Mouse (Mus musculus) adrenal gland, postnatal 4 days (tissue): Measurements from ENCODE around the gene Tns3. TPM values are rescaled to one million over a fixed set of nuclear protein-coding genes. Genes with fewer than 3 reads are reported as not detected.
A peak's percentile ranks its signal among the peaks of the same experiment; 100 is the strongest.

Source experiments
- DNase-seq, 2 experiments: peaks; one replicate each; pipeline ENCODE4 v3.0.0; 2021 to 2022; ENCODE audit warnings: low spot score in 2 of 2, mixed read lengths in 2 of 2
- total RNA-seq, 2 experiments: library from RNA; stranded (reverse); gene quantifications; 2 replicates each; pipeline ENCODE4 v1.2.3; 2021

The Tns3 gene
- total RNA-seq, 2 experiments from 2014 or later = 67.7 to 81.2 TPM

DNA sequence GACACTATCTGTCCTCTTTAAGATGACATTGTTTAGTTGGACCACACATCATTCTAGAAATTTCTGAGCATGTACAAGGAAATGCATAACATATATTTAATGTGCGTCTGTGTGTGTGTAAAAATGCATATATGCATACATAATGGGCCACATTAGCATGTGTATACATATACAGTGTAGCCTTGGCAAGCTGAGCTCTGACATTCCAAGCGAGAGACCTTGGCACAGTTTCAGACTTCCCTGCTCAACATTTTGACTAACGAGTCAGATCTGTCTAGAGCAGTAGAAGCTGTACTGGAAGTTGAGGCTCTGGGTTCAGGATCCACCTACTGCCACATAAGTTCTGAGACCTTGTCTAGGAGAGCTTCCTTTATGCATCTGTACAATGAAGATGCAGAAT is 17.0 kb upstream of the Tns3 start:
- DNase-seq = no peak

DNA sequence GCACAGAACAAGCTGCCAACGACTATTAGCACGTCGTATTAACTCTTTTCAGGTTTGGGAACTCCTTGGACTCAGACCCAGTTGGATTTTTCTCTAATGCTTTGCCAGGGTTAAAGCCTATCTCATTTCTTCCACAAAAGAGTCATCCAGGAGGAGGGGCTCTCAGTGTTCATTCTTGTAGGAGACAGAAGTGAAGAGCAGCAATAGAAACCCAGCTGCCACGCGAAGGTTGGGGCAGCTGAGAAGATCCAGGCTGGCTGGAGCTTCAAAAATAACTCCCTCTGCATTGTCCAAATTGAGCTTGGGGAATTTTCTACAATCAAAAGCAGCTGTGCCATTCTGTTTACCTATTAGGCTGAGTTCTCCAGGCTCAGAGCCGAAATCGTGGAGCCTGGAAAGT is 16.3 kb upstream of the Tns3 start:
- DNase-seq = no peak

DNA sequence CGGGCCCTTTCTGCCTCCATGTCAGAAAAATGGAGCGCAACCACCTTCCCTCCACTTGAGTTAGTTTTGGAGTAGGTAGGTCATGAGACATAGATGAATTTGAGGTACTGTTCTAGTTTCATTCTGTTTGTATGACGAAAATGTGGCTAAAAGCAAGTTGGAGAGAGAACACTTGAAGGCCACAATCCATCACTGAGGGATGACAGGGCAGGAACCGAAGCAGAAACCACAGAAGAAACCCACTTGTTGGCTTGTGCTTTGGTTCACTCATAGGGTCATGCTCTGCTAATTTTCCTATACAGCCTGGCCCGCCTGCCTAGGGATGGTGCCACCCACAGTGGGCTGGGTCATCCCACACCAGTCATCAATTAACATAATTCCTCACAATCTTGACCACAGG is 14.9 kb upstream of the Tns3 start:
- no peak for DNase-seq

DNA sequence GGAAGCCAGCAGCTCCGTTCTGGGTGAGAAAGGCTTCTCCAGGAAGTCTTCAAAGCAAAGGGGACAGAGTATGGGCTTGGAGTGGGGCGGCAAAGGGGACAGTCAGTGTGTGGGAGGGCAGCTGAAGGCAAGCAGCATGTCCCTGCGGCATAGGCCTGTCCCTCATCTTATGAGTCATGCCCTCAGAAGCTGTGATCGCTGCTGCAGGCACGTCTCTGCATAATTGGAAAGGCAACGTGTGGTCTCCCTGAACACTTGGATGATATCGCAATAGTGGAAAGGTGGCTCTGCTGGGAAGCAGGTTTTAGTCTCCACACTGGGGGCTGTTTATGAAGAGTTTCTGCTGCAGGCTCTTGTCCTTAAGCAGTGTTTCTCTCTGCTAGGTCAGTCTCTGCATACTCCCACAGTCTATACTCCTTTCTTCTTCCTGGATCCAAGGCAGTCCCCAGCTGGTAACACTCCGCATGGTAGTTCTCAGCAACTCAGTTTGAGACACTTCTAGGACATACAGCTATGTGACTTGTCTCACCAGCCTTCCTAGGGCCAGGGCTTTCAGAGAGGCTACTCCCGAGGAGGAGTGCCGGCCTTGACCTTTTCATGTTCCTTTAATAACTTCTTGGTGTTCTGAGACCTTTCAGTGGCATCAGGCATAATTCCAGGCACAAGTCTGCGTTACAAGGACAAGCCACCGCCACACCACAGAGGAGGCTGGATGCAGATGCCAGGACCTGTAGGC is 14.1 kb upstream of the Tns3 start:
- DNase-seq = no peak

DNA sequence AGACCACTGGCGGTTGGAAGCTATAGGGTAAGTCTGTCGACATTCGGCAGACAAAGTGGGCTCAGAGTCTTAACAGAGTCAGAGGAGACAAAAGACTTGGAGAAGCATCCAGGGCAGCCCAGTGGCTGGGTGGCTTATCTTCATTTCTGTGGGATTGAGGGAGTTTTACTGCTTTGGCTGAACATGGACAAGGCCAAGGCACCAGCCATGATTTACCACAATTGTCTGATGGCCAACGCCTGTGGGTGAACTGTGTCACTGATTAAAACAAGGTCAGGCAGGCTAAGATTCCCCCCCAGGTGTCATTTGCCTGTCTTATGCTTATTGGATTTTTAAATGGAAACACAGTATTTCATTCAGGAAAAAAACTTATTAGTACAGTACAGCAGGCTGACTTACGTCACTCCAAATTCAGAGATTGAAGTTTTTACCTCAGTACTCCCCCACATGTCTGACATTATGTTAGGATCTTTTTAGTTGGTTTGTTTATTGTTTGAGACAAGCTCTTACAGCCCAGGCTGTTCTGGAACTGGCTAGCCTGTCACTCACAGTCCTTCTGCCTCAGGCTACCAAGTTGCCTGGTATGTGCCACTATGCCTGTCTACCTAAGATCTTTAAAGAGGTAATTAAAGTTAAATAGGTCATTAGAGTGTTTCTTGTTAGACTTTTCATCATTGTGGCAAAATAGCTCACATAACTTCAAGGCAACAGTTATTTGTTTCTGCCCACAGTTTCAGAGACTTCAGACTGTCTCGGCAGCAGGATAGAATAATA is 11.6 kb upstream of the Tns3 start:
- no peak for DNase-seq

DNA sequence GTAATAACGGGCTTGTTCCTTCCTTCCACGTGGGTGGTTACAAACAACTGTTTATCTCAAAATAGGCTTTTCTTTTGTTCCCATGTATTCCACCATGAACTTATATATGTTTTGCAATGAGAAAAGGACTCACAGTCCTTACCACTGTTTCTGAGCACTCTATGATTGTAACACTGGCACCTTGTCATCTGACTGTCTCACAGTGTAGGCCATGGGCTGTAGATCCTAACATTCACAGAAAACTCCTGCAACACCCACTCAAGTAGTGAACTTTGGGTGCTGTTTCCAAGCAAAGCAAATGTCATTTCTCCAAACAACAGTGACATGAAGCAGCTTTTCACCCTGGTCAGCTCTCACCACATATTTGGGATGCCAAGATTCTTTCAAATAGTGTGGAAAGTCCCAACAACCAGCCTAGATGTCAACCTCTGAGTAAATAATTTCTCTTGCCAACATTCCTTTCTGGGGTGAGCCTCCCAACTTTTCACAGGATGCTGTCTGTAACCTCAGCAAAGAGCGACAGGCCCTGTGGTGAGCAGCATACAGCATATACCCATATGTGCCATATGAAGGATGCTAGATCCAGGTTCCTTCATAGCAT is 10.3 kb upstream of the Tns3 start:
- no peak for DNase-seq

DNA sequence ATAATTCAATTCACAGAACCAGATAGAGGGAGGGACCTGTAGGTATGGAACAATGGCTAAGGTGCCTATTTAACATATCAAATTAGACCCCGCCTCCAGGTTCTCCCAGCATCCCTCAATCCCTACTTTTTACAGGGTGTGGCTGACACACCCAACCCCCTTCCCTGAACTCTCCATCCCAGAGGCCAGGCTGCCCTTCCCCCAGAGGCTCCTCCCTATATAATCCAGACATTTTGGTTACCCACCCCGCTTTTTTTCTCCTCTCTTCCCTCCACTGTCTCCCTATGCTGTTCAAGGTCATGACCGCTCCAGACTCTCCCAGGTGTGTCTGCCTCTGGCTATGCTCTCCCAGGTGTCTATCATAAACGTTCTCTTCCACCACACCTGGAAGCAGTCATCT is 7.4 kb upstream of the Tns3 start:
- DNase-seq = no peak

DNA sequence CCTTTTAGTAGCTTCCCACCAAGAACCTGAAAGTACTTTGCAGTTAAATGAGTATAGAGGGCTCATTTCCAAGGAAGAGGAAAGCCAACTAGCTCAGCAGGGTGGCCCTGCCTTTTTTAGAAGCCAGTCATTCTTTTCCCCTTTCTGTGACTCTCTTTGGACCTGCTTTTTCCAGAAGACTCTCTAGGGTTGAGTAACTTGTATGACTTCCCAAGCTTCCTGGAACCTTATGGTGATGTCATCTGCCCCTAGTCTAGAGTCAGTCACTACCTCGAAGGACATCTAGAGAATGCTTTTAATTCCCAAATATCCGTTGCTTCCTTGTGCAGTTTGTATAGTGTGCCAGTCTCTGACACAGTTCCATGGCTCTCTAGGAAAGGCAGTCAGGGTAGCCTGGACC is 4.8 kb upstream of the Tns3 start:
- no peak for DNase-seq

DNA sequence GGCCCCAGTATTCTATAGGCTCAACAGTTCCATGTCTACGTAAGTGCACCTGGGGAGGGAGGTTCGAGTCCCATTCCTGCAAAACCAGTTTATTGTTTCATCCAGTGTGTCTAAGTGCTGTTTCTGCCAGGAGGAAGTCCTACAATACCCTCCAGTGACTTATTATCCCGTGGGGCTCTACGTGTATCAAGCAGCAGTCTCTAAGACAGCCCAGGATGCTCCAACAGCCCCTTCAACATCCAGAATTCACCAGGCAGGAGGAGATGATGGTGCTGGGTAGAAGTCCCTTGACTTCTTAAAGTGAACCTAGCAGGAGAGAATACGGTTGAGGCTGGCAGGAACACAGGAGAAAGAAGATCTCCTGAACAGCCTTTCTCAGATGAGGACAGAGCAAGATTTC is 462 bp upstream of the Tns3 start:
- no peak for DNase-seq

DNA sequence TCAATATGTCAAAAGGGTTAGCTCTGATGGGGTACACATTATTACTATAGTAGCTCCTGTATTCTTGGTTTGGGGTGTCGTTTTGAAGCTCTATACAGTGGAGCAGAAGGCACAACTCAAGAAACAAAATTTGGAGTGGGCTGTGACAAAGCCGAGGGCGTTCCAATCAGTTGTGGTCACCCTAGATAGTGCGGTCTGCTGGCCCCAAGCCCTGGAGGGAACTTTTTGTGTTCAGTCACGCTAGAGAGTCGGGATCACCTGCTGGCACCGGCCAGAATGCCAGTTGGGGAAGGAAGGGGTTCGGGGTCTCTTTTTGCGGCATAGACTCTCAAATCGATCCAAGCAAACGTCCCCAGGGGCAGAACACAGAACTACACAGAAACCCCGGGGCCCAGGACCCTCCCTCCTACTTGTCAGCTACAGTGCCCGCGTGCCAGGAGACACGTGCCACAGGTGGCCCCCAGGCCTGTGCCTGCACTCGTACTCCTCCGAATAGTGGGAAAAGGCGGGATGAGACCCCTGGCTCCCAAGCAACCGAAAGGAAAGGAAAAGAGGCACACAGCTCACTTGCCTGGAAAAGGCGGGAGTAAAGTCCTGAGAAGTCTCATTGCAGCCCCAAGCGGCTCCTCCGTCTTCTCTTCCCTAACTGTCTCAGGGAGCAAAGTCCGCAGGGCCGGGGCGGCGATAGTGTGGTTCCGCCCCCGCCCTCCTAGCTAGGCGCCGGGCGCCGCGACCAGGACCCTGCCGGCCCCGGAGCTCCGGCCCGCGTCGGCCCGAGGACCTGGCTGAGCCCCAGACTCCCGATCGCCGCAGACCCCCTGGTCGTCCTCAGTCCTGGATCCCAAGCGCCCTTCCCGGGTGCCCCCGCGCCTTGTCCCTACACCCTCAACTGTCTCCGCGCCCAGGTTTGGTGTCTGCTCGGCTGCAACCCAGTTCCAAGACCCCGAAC is 617 bp downstream of the Tns3 start:
- DNase-seq = peak; percentile 33 to 39

DNA sequence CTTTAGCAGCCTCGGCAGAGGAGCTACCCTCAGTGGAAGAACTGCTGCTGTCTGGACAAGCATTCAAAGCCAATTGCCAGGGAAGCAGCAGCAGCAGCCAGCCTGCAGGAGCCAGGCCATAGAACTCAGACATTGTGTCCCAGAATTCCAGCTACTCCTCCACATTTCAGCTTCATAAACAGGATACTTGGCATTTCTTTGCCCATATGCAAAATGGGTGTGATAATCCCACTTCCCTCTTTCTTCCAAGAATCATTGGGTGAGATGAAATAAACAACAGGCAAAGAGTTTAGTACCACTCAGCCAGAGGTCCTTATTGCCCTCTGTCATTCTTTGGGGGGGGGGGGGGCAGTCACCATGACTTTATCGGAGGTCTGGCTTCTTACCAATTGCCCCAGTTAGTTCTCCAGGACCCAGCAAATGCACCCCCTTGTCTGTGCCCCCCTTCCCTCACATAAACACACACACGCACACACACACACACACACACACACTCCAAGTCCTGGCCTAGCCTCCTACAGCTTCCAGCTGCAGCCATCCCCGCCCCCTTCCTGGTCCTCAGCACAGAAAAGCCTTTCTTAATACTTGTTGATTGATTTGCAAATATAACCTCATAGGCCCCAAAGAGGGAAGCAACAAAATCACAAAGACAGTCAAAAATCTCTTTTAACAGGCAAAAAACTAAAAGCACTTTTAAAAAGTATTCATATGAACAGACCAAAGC is 1.5 kb downstream of the Tns3 start:
- no peak for DNase-seq

DNA sequence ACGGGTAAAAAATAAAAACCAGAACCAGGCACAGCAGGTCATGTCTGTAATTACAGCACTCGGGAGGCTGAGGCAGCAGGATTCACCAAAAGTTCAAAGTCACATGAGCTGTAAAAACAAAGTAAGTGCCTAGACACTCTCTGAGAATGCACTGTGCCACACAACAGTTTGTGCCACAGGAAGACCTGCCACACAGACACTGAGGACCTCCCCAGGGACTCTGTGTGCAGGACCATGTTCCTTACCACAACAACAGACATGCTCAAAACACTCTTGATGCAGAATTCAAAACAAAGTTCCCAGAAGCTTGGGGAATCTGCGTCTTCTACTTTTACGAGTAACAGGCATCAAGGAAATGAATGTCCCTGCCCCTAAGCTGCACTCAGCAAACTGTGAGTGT is 3.4 kb downstream of the Tns3 start:
- no peak for DNase-seq

DNA sequence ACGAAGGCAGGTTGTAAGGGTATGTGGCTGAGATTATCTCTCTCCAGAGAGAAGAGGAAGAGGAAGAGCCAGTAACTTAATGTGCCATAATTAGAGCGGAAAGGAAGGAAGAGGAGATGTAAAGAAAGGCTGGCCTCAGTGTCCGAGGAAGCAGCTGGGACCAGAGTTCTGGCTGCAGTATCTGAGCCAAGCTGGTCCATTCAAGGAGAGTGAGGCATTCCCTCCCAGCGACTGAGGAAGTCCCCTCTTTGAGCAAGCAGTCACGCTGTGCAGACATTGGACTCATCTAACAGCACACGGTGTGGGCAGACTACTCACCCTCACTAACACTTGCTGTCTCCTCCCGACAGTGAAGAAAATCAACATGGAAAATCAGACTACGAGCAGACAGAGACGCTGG is 4.5 kb downstream of the Tns3 start:
- DNase-seq = no peak

DNA sequence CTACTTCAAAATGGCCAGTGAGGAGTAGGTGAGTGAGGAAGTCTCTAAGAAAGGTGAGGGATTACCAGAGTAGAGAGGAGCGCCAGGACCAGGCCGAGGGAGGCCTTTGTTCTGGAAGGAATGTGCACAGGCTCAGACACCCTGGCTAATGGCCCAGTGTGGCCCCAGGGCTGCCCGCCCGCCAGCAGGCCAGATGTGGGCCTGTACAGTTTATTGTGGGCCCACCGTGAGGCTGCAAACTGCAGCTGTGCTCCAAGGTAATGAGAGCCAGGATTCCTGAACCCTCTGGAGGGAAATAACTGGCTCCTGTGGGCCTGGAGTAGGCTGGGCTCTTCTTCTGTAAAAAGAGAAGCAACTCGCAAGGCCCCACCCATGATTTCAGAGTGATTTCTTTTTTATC is 5.3 kb downstream of the Tns3 start:
- no peak for DNase-seq

DNA sequence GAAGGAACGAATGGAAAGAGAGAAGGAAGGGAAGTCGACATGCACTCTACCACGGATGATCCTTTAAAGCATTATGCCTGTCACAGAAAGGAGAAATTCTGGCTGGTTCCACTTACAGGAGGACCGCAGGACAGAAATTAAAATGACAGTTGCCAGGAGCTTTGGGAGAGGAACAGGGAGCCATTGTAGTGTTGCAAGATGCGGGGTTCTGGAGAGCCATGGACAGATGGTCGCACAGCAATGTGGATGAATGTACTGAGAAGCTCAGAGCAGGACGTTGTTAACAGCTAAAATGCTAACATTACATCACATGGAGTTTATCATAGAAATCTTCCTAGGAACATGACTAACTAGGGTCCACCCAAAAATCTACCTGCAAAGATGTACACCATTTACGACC is 6.8 kb downstream of the Tns3 start:
- no peak for DNase-seq

DNA sequence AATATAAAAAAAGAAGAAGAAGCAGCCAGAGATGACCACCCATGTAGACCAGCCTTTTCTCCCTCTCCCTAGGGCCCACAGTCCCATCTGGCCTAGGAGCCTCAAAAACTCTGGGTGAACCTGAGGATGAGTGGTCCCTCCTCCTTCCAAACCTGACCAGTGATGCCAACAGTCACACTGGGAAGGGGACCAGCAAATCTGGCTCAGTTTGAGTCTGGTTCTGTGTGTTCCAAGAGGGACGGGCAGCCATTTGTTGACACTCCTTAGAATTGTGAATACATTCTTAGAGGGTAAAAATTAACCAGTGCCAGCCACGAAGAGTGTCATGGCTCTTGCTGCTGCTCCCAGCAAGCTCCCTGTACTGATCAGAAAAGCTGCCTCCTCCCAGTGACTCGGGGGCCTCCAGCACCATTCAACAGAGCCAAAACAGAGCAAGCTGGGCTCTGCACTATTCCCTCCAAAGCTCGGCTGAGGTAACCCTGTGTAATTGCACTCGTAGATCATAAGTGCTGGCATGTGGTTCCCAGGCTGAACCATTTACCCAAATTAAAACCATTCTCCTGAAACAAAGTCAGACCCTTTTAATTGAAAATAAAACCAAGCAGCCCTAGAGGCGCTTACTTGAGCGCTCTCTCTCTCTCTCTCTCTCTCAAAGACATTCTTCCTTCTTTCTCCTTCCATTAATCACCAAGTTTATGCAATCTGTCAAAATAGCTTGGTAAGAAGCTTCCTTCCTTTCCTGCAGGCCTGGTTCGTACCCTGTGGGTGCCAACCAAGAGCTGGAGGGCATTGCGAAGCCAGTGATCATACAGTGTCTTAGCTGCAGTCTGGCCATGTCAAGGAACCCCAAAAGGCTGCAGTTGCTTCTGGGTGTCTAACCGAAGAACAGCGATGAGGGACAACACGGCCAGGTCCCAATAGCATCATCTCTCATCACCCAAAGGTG is 7.6 kb downstream of the Tns3 start:
- DNase-seq = no peak

DNA sequence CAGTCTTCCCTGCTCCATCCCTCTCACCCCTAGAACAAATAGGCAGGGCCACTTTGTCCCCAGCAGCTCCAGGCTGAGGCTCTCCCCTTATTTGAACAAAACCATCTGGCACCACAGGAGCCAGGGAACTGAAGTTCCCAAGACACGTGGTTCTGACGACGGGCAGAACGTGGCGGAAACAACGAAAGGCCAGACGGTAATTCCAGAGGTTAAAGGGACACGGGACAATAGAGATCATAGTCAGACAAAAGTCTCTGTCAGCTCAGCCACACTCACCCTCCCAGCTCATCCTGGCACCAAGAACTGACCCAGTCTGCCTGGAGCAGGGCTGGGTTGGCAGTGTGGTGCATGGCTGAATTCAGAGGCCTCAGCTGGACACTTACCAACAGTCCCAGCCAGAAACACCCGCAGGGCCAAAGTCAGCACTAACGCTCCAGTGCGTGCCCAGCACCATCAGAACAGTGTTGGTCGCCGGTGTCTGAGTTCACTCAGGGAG is 10.5 kb downstream of the Tns3 start:
- no peak for DNase-seq

DNA sequence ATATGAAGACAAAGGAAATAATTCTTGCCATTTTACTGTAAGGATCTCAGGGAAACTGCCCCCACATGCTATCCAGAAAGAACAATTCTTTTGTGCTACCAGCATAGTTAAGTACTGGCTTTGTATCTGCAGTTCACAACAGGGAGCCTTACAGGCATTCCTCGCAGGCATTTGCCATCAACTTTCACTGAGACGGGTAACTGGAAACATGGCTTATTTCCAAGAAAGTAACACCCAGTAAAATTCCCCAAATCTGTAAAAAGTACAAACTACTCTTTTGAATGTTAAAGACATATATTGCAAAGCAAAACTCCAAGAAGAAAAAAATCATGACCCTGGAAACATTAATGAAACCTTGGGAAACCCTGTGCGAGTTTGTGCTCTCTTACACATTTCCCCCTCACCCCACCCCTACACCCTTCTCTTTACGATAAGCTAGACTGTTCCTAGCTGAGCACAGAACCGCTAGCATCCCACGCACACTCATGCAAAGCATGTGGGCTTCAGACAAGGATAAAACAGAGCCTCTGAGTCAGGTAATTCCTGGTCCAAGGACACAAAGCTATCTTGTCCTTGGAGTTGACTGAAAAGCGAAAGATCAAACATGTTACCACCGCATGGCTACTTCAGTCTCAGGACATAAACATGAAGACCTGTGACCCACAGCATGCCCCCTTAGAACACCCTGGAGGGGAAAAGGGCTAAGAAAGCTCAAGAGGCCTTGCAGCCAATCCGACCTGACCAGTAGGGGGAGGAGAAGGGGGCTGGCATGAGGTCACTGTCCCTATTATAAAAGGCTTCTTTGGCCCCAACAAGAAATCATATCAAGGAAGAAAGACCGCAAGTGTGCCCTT is 11.3 kb downstream of the Tns3 start:
- DNase-seq = no peak
